Mouse (Mus musculus): ENCODE data around the gene Mettl7b.
"Not testable (repeated sequence)": the region's sequence is repeated elsewhere in the genome, so short reads cannot be mapped to it uniquely, and the experiment has no call there.

Mettl7b gene

GRCm38 (mm10) chr10:128960590-128961584, at the start of gene Mettl7b:
Gene Mettl7b (minus strand): TSS chr10:128960988.
- no peak for DNase-seq (ENCODE audit: low read depth)

GRCm38 (mm10) chr10:129010288-129010841, 49.6 kb upstream of the Mettl7b start, which contains the start of gene Olfr763:
Gene Olfr763 (plus strand): TSS chr10:129010791.
- no peak for DNase-seq (ENCODE audit: low read depth)

GRCm38 (mm10) chr10:129004032-129004920, 43.5 kb upstream of the Mettl7b start:
- no peak for DNase-seq (ENCODE audit: low read depth)

GRCm38 (mm10) chr10:128996523-128997040, 35.8 kb upstream of the Mettl7b start:
- no peak for DNase-seq (ENCODE audit: low read depth)

GRCm38 (mm10) chr10:128995796-128996195, 35.0 kb upstream of the Mettl7b start:
- DNase-seq (ENCODE audit: low read depth), result no peak

GRCm38 (mm10) chr10:128990994-128991393, 30.2 kb upstream of the Mettl7b start:
- DNase-seq (ENCODE audit: low read depth), result peak; percentile 87

- DNase-seq (ENCODE audit: low read depth), result not testable (repeated sequence)
Observed at GRCm38 (mm10) chr10:128990129-128990850, 29.5 kb upstream of the Mettl7b start.

- DNase-seq (ENCODE audit: low read depth), result not testable (repeated sequence)
Observed at GRCm38 (mm10) chr10:128989131-128989530, 28.3 kb upstream of the Mettl7b start, which contains the start of gene Olfr9. Gene Olfr9 (plus strand): TSS chr10:128989431.

GRCm38 (mm10) chr10:128980644-128981365, 20.0 kb upstream of the Mettl7b start:
- DNase-seq (ENCODE audit: low read depth), result no peak

- DNase-seq (ENCODE audit: low read depth), result peak; percentile 73
Observed at GRCm38 (mm10) chr10:128977522-128978114, 16.8 kb upstream of the Mettl7b start.

GRCm38 (mm10) chr10:128976395-128976794, 15.6 kb upstream of the Mettl7b start:
- DNase-seq (ENCODE audit: low read depth), result no peak

GRCm38 (mm10) chr10:128972841-128973240, 12.1 kb upstream of the Mettl7b start:
- no peak for DNase-seq (ENCODE audit: low read depth)

GRCm38 (mm10) chr10:128970740-128971250, 10.0 kb upstream of the Mettl7b start:
- DNase-seq (ENCODE audit: low read depth), result no peak

GRCm38 (mm10) chr10:128968341-128968749, 7.6 kb upstream of the Mettl7b start:
- no peak for DNase-seq (ENCODE audit: low read depth)

GRCm38 (mm10) chr10:128965871-128966270, 5.1 kb upstream of the Mettl7b start:
- no peak for DNase-seq (ENCODE audit: low read depth)

GRCm38 (mm10) chr10:128964961-128965360, 4.2 kb upstream of the Mettl7b start:
- no peak for DNase-seq (ENCODE audit: low read depth)

- DNase-seq (ENCODE audit: low read depth), result no peak
Observed at GRCm38 (mm10) chr10:128960142-128960541, 646 bp downstream of the Mettl7b start.

- DNase-seq (ENCODE audit: low read depth), result no peak
Observed at GRCm38 (mm10) chr10:128958340-128958739, 2.4 kb downstream of the Mettl7b start.

GRCm38 (mm10) chr10:128950208-128950887, 10.4 kb downstream of the Mettl7b start:
- DNase-seq (ENCODE audit: low read depth), result no peak

All from naive thymus-derived CD4-positive, alpha-beta T cell, adult 2 months (primary cell).